8 mouse cellular contexts compared by ENCODE assay signal in the genomic region with DNA sequence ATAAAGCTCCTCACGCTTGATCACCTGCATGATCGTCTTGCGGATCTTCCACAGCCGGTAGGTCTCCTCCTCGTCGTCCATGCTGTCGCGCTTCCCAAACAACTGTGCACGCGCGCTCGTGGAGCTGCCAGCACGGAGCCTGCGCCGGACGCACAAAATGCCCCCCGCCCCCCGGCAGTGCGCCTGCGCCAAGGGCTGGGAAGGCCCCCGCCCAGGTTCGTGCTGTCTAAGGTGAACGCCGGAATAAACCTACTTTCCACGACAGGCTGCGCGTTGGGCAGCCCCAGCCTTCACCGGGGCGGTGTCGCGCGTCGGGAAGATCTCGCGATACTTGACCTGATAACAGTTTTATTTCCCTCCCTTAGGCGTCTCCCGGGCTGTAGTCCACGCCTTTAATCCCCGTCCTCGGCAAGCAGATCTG. TPM values are rescaled to one million over a fixed set of nuclear protein-coding genes. Genes with fewer than 3 reads are reported as not detected.
DNase-seq lines count a peak whose midpoint lies in the region; ATAC-seq lines count a peak whose summit lies in the region.

A gene (minus strand): TSS at position 237 of the 421 bp plus-strand sequence.

- peak within 1 kb of the TSS; percentile 71 for H3K4me3 ChIP-seq in heart, embryonic 13.5 days
- H3K4me3 ChIP-seq in liver, embryonic 12.5 days = peak within 1 kb of the TSS; percentile 76
- H3K4me3 ChIP-seq in stomach, embryonic 15.5 days (replicated peaks) = peak within 1 kb of the TSS; percentile 66

- H3K9me3 ChIP-seq in heart, embryonic 13.5 days = no peaks in the 10 kb centered on the region
- no peaks in the 10 kb centered on the region for H3K9me3 ChIP-seq in liver, embryonic 12.5 days (replicated peaks)
- no peaks in the 10 kb centered on the region for H3K9me3 ChIP-seq in stomach, embryonic 15.5 days

- H3K9ac ChIP-seq in heart, embryonic 13.5 days = peak within 1 kb of the TSS; percentile 93
- peak within 1 kb of the TSS; percentile 83 for H3K9ac ChIP-seq in liver, embryonic 12.5 days
- peak within 1 kb of the TSS; percentile 72 for H3K9ac ChIP-seq in stomach, embryonic 15.5 days

- WGBS in heart, embryonic 13.5 days = under 1% methylated on average over 40 of the region's 40 CpGs
- under 1% methylated on average over 40 of the region's 40 CpGs for WGBS in liver, embryonic 12.5 days (ENCODE audit: insufficient replicate concordance)
- under 1% methylated on average over 40 of the region's 40 CpGs for WGBS in stomach, embryonic 15.5 days

- peak within 1 kb of the TSS; percentile 65 for H3K27ac ChIP-seq in heart, embryonic 13.5 days (replicated peaks)
- peak within 1 kb of the TSS; percentile 74 for H3K27ac ChIP-seq in liver, embryonic 12.5 days
- peak within 1 kb of the TSS; percentile 41 for H3K27ac ChIP-seq in stomach, embryonic 15.5 days

- peak within 1 kb of the TSS; percentile 95 for H3K4me2 ChIP-seq in heart, embryonic 13.5 days
- peak within 1 kb of the TSS; percentile 81 for H3K4me2 ChIP-seq in liver, embryonic 12.5 days
- H3K4me2 ChIP-seq in stomach, embryonic 15.5 days = peak within 1 kb of the TSS; percentile 63

- H3K4me1 ChIP-seq in heart, embryonic 13.5 days = peaks cover 21% of the 10 kb centered on the region
- peaks cover 42% of the 10 kb centered on the region for H3K4me1 ChIP-seq in liver, embryonic 12.5 days
- H3K4me1 ChIP-seq in stomach, embryonic 15.5 days = peaks cover 13% of the 10 kb centered on the region

- DNase-seq in CD4-positive helper T cell, adult 2 months (ENCODE audit: low read depth, low spot score) = peak; percentile 98
- DNase-seq in brain, embryonic 18.5 days (ENCODE audit: low read depth, low spot score) = peak; percentile 92
- peak; percentile 97 for DNase-seq in kidney, postnatal 10 days
- peak; percentile 98 to 99 for DNase-seq in natural killer cell, adult 2 months (ENCODE audit: low spot score in 2 of 2)

- peaks cover 38% of the 10 kb centered on the region for H3K36me3 ChIP-seq in heart, embryonic 13.5 days
- H3K36me3 ChIP-seq in liver, embryonic 12.5 days = peaks cover 41% of the 10 kb centered on the region
- peaks cover 30% of the 10 kb centered on the region for H3K36me3 ChIP-seq in stomach, embryonic 15.5 days

- H3K27me3 ChIP-seq in heart, embryonic 13.5 days (replicated peaks) = no peaks in the 10 kb centered on the region
- no peaks in the 10 kb centered on the region for H3K27me3 ChIP-seq in liver, embryonic 12.5 days (replicated peaks)
- H3K27me3 ChIP-seq in stomach, embryonic 15.5 days (replicated peaks) = no peaks in the 10 kb centered on the region

- ATAC-seq in erythroid progenitor cell, adult 5-6 weeks (replicated peaks; ENCODE audit: low FRiP score, poor library complexity, severe bottlenecking) = peak; percentile 94
- peak; percentile 90 for ATAC-seq in heart, embryonic 13.5 days (ENCODE audit: extremely low read depth, insufficient number of reproducible peaks, low FRiP score, low TSS enrichment)
- peak; percentile 94 for ATAC-seq in liver, embryonic 12.5 days
- peak; percentile 97 for ATAC-seq in stomach, embryonic 15.5 days (ENCODE audit: insufficient read depth, low FRiP score, low read depth)

RNA-seq across cellular contexts. Expression of the gene that starts here (rescaled TPM):
- total RNA-seq in erythroid progenitor cell, adult 5-6 weeks (2015; ENCODE audit: low replicate concordance) = 18.4 and 20.5 TPM in 2 replicates
- 14.6 and 28.4 TPM in 2 replicates for total RNA-seq in erythroid progenitor cell, adult 5-6 weeks (2017; ENCODE audit: low replicate concordance)
- 149 and 154 TPM in 2 replicates for polyA plus RNA-seq in heart, embryonic 13.5 days (2015; fragmentation: Nextera tagmentation; extraction: Ambion mirVana)
- polyA plus RNA-seq in liver, embryonic 12.5 days (2016; fragmentation: Nextera tagmentation; extraction: Ambion mirVana) = 142 and 147 TPM in 2 replicates
- 188 and 199 TPM in 2 replicates for polyA plus RNA-seq in stomach, embryonic 15.5 days (2015; fragmentation: Nextera tagmentation; extraction: Ambion mirVana)

Comparison
In these comparisons a context has a peak if more than half of its experiments do, and no peak if none do; other contexts are left out.
1. Peak in every context shown above with its lines: DNase-seq, ATAC-seq, H3K4me3 ChIP-seq and H3K27ac ChIP-seq.